Mouse (Mus musculus) kidney, adult 2 months (tissue): Measurements from ENCODE around the gene Timp3. TPM values are rescaled to one million over a fixed set of nuclear protein-coding genes. Genes with fewer than 3 reads are reported as not detected.

Experiments used
- DNase-seq: peaks from one replicate; pipeline ENCODE4 v3.0.0; 2021
- H3K27ac ChIP-seq: fragments of 200-500 bp; 2 replicates; pipeline ENCODE4 v1.5.1; 2012; ENCODE audit warnings: low read depth, low read length, control low read depth, inconsistent platforms; ENCODE audit not compliant: insufficient read depth
- H3K27me3 ChIP-seq: fragments of 200-500 bp; replicated peaks from 2 replicates; pipeline ENCODE4 v1.6.1; 2012; ENCODE audit warnings: mild to moderate bottlenecking, moderate library complexity, low read length, inconsistent platforms; ENCODE audit not compliant: control insufficient read depth, insufficient read depth
- H3K36me3 ChIP-seq: fragments of 200-500 bp; 2 replicates; pipeline ENCODE4 v1.6.1; 2012; ENCODE audit warnings: mild to moderate bottlenecking, moderate library complexity, low read length, inconsistent platforms; ENCODE audit not compliant: control insufficient read depth, insufficient read depth
- H3K4me1 ChIP-seq: fragments of 200-500 bp; 2 replicates; pipeline ENCODE4 v1.6.1; 2011; ENCODE audit warnings: low read length; ENCODE audit not compliant: control insufficient read depth, insufficient read depth
- H3K4me3 ChIP-seq: fragments of 200-500 bp; 2 replicates; pipeline ENCODE4 v1.5.1; 2011; ENCODE audit warnings: mild to moderate bottlenecking, low read depth, low read length, control low read depth; ENCODE audit not compliant: insufficient read depth
- CTCF ChIP-seq: fragments of 200-500 bp; conservative IDR thresholded peaks from 2 replicates; pipeline ENCODE4 v1.5.1; 2011; ENCODE audit warnings: low read depth, mild to moderate bottlenecking, control low read depth, low read length, moderate library complexity, mixed read lengths; ENCODE audit not compliant: insufficient read depth, insufficient read length
- POLR2A ChIP-seq: fragments of 200-500 bp; IDR thresholded peaks from one replicate; pipeline ENCODE4 v1.6.1; 2011; ENCODE audit warnings: low read depth, low read length, control low read depth
- WGBS: fragments of 180-500 bp; shearing (Covaris S2); methylation state at CpG from one replicate; pipeline ENCODE4 v1.1.7; 2018; 5-methylcytosine and 5-hydroxymethylcytosine counted together
- polyA plus RNA-seq: library from polyadenylated mRNA; depleted of rRNA; stranded (reverse); fragments of >200 nt; gene quantifications from 2 replicates; pipeline ENCODE4 v1.2.3, GENCODE M21; 2012

Timp3 gene
- polyA plus RNA-seq, 1 experiment: 609 TPM

DNA sequence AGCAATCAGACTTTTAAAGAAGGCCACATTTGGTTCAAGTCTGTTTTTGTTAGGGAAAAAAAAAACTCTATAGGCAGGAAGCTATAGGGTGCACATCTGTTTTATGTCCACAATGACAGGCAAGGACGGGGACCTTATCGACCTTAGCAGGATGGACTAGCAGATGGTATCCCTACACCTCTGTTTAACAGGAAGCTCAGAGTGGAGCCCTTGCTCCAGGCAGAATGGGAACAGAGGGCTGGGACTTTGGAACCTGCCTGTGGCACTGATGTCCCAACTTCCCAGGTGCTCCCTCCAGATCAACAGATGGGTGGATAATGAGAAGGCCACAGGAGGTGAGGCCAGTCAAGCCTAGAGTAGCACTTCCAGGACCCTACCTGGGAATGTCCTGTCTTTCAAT is 80.5 kb downstream of the Timp3 start:
- no peak for DNase-seq
- Histone ChIP-seq H3K27ac (no peak overlapping the region), H3K36me3 (no peaks in the 10 kb centered on the region), H3K4me1 (no peaks in the 10 kb centered on the region), H3K4me3 (no peak overlapping the region), H3K27me3 (no peaks in the 10 kb centered on the region)
- 73% methylated on average over 2 of the region's 2 CpGs for WGBS
- TF ChIP-seq CTCF: no peak

DNA sequence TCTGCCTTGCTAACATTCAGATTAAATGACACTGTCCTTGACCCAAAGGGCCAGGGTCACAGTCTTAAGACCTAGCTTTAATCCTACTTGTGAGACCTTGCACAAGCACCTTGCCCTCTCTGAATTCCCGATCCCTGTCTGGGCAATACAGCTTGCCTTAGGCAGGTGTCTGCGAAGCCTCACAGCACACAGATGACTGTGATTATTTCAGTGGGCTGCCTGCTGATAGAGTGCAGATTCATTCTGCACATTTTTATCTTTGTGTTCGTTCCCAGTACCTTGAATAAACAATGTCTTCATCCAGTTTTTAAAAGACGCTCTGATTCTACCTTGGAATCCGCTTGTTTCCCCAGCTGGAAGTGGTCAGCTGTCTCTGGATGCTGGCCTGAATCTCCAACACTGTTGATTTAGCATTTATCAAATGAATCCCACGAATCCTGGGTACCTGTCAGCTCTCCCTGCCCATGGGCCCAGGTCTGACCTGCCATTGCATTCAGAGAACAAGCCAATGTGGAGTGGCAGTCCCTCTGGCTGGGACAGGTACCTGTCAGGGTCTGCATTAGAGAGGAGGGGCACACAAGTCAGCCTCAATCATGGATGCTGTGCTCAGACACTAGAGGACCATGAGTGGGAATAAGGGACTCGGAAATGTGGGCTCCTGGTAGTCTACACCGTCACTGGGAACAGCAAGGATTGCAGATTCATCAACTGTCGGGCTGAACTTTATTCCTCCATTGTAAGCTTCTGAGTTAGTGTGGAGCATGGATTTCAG is 81.2 kb downstream of the Timp3 start:
- no peaks in the 10 kb centered on the region for H3K4me1 ChIP-seq
- H3K27ac ChIP-seq: no peak overlapping the region
- no peaks in the 10 kb centered on the region for H3K27me3 ChIP-seq
- no peak overlapping the region for H3K4me3 ChIP-seq
- 86% methylated on average over 9 of the region's 9 CpGs for WGBS
- H3K36me3 ChIP-seq: no peaks in the 10 kb centered on the region
- no peak for DNase-seq
- TF ChIP-seq CTCF: no peak

DNA sequence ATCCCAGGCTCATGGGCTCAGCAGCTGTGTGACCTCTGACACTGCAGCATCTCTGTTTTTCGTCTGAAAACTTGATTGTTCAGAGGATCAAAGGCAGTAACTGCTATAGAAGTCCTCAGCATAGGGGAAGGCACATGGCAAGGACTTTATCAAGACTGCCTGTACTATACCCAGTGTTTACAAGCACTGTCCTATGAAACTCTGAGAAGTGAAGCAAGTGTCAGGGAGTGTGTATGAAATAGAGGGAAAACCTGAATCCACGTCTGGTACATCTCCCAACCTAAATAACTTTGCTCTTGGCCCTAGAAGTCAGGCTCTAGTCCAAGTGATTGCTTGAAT is 81.7 kb downstream of the Timp3 start:
- H3K4me3 ChIP-seq: no peak overlapping the region
- peaks cover 1% of the 10 kb centered on the region; the same call in 1 of the 2 replicates for H3K4me1 ChIP-seq
- TF ChIP-seq CTCF (no peak), POLR2A (no peak)
- WGBS: 72% methylated on average over 2 of the region's 2 CpGs
- no peaks in the 10 kb centered on the region for H3K27me3 ChIP-seq
- H3K36me3 ChIP-seq: no peaks in the 10 kb centered on the region
- DNase-seq: no peak
- H3K27ac ChIP-seq: no peak overlapping the region

DNA sequence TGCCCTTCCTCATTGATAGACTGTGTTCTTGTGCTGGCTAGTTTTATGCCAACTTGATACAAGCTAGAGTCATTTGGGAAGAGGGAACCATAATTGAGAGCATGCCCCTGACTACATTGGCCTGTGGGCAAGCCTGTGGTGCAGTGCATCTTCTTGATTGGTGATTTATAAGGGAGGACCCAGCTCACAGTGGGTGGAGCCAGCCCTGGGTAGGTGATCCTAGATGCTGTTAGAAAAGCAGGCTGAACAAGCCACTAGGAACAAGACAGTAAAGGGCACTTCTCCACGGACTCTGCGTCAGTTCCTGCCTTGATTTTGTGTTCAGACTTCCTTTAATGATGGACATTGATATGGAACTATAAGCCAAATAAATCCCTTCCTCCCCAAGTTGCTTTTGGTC is 84.5 kb downstream of the Timp3 start:
- no peak for DNase-seq
- Histone ChIP-seq H3K27me3 (no peaks in the 10 kb centered on the region), H3K36me3 (no peaks in the 10 kb centered on the region), H3K4me3 (no peak overlapping the region), H3K4me1 (peaks cover 12% of the 10 kb centered on the region), H3K27ac (no peak overlapping the region)
- WGBS: 90% methylated on average over 2 of the region's 2 CpGs
- TF ChIP-seq POLR2A (no peak), CTCF (no peak)

DNA sequence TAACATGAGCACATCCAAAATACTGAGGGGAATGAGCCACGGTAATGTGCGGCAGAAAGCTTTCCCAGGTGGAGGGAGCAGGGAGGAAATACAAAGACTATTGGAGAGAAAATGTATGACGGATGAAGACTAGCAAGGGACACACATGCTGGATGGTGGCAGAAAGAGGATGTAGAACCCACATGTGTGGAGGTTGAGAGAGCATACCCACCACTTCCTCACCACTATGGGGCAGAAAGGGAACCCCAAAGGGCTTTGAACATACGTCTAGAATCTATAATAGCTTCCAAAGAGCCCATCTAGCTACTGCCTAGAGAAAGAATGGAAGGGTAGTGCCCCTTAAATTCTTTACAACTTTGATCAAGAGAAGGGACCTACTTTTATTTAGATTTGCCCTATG is 85.5 kb downstream of the Timp3 start:
- no peak overlapping the region for H3K27ac ChIP-seq
- WGBS: 89% methylated on average over 4 of the region's 4 CpGs
- no peak overlapping the region for H3K4me3 ChIP-seq
- TF ChIP-seq POLR2A: no peak
- no peak for TF ChIP-seq CTCF
- no peak for DNase-seq
- H3K36me3 ChIP-seq: no peaks in the 10 kb centered on the region
- H3K27me3 ChIP-seq: no peaks in the 10 kb centered on the region
- H3K4me1 ChIP-seq: peaks cover 12% of the 10 kb centered on the region

DNA sequence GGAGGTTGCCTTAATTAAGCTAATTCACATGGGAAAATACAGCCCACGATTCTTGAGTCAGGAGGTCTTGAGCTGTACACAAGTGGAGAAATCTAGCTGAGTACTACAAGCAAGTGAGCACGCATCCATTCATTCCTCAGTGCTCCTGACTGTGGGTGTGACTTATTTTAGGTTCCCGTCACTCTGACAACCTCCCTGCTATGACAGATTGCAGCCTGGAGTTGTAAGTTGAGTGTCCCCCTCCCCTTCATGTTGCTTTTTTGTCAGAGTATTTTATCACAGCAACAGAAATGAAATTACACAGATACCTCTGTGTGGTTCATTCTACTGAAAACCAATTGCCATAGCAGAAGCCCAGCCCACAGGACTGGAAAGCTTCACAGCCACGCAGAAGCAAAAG is 86.1 kb downstream of the Timp3 start:
- H3K27me3 ChIP-seq: no peaks in the 10 kb centered on the region
- H3K4me1 ChIP-seq: peaks cover 12% of the 10 kb centered on the region
- no peak for DNase-seq
- H3K27ac ChIP-seq: no peak overlapping the region
- H3K36me3 ChIP-seq: no peaks in the 10 kb centered on the region
- no peak overlapping the region for H3K4me3 ChIP-seq
- 87% methylated on average over 4 of the region's 4 CpGs for WGBS
- no peak for TF ChIP-seq POLR2A
- no peak for TF ChIP-seq CTCF

DNA sequence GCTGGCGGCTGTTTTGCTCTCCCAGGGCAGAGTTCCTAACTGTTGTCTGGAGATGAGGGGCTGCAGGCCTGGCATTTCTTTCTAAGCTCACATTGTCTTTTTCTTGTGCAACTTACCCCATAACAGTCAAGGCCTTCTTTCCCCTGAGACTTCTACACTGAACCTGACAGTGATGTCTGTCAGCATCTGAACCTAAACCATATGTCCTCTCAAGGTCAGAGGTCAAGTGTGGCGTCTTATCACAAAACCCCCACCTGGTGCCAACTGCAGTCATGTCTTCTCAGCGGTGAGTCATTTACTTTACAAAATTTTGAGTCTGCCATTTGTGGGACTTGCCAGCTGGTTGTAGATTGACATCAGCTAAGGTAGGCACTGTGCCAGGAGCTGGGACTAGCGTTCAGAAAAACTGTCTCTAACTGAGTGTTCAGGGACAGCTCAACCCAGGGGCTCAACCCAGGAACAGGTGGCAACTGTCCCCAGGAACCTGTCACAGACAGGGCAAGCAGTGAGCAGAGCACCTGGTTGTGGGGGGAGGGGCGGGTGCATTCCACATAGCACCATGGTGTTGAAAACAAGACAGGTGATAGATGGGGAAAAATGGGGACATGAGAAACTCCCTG is 87.8 kb downstream of the Timp3 start:
- H3K4me1 ChIP-seq: peaks cover 12% of the 10 kb centered on the region
- WGBS: 54% methylated on average over 5 of the region's 5 CpGs
- TF ChIP-seq POLR2A (no peak), CTCF (no peak)
- H3K4me3 ChIP-seq: no peak overlapping the region
- DNase-seq: peak; percentile 49
- H3K27ac ChIP-seq: peak overlapping the region; percentile 24; the same call in 1 of the 2 replicates
- no peaks in the 10 kb centered on the region for H3K36me3 ChIP-seq
- no peaks in the 10 kb centered on the region for H3K27me3 ChIP-seq
